Mouse (Mus musculus): ENCODE results near the gene Ackr2. TPM values are rescaled to one million over a fixed set of nuclear protein-coding genes. Genes with fewer than 3 reads are reported as not detected.

The Ackr2 gene
- polyA plus RNA-seq, 1 experiment from 2014 or later = 0.46 TPM

DNA sequence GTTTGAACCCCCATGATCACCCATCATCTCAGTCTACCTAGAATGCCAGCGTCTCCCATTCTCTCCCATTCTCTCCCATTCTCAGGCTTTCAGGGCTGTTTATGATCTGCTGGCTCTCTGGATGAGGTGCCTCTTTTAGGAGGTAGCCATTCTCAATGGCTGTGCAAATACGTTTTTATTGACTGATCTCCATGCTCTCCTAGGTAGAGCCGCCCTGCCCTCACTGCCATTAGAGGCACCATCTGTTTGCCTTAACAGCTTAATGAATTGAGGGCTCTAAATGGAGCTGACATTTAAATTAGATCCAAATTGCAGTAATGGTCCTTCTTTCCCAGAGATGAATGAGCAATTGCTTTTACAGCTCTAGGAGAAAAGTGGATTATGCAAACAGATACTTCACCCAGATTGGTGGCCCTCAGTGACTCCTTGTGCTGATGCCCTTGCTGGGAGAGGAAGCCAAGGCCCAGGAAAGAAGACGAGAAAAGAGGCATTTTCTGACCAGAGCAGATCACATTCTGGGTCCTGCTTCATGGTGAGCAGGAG is 28.1 kb upstream of the Ackr2 start:
- Histone ChIP-seq H3K9me3 (no peaks in the 10 kb centered on the region), H3K4me2 (replicated peaks) (no peak overlapping the region), H3K27me3 (replicated peaks) (no peaks in the 10 kb centered on the region), H3K27ac (no peak overlapping the region), H3K4me3 (replicated peaks) (no peak overlapping the region), H3K4me1 (replicated peaks) (peaks cover 9% of the 10 kb centered on the region), H3K9ac (no peak overlapping the region), H3K36me3 (no peaks in the 10 kb centered on the region)
- ATAC-seq = peak; percentile 24; the same call in 1 of the 2 replicates
- WGBS = 39% methylated on average over 4 of the region's 4 CpGs

GRCm38 (mm10) chr9:121872062-121872683 is 26.0 kb upstream of the Ackr2 start:
- ATAC-seq = peak; percentile 37; the same call in 1 of the 2 replicates
- Histone ChIP-seq H3K36me3 (no peaks in the 10 kb centered on the region), H3K27ac (no peak overlapping the region), H3K4me1 (replicated peaks) (peaks cover 5% of the 10 kb centered on the region), H3K9ac (no peak overlapping the region), H3K4me2 (replicated peaks) (no peak overlapping the region), H3K4me3 (replicated peaks) (no peak overlapping the region), H3K9me3 (no peaks in the 10 kb centered on the region), H3K27me3 (replicated peaks) (no peaks in the 10 kb centered on the region)
- WGBS = 84% methylated on average over 2 of the region's 2 CpGs

DNA sequence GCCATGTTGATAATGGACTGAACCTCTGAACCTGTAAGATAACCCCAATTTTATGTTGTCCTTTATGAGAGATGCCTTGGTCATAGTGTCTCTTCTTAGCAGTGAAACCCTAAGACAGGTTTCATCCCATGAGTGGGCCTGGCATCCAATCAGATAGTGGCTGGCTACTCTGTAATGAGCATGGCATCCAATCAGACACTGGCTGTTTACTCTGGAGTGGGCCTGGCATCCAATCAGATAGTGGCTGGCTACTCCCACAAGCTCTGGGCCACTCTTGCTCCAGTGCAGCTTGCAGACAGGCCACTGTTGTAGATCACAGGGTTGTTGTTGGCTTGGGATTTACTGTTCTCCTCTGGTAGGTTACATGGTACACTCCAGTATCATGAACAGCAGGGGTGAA is 24.6 kb upstream of the Ackr2 start:
- Histone ChIP-seq H3K9ac (no peak overlapping the region), H3K36me3 (no peaks in the 10 kb centered on the region), H3K27me3 (replicated peaks) (no peaks in the 10 kb centered on the region), H3K4me3 (replicated peaks) (no peak overlapping the region), H3K4me1 (replicated peaks) (peaks cover 5% of the 10 kb centered on the region), H3K9me3 (no peaks in the 10 kb centered on the region), H3K4me2 (replicated peaks) (no peak overlapping the region), H3K27ac (no peak overlapping the region)
- no peak for ATAC-seq

- no peak for ATAC-seq
- Histone ChIP-seq H3K4me1 (replicated peaks) (no peaks in the 10 kb centered on the region), H3K4me3 (replicated peaks) (no peak overlapping the region), H3K27ac (no peak overlapping the region), H3K9ac (no peak overlapping the region), H3K9me3 (no peaks in the 10 kb centered on the region), H3K4me2 (replicated peaks) (no peak overlapping the region), H3K36me3 (no peaks in the 10 kb centered on the region), H3K27me3 (replicated peaks) (no peaks in the 10 kb centered on the region)
- 8% methylated on average over 3 of the region's 3 CpGs for WGBS
Observed at GRCm38 (mm10) chr9:121877052-121877740, 21.0 kb upstream of the Ackr2 start.

GRCm38 (mm10) chr9:121880840-121881239 is 17.3 kb upstream of the Ackr2 start:
- no peak overlapping the region for H3K4me3 ChIP-seq (replicated peaks)
- WGBS = 18% methylated on average over 14 of the region's 14 CpGs
- H3K4me1 ChIP-seq (replicated peaks) = no peaks in the 10 kb centered on the region
- H3K27ac ChIP-seq = no peak overlapping the region
- no peak for ATAC-seq
- no peaks in the 10 kb centered on the region for H3K36me3 ChIP-seq
- no peaks in the 10 kb centered on the region for H3K27me3 ChIP-seq (replicated peaks)
- H3K9ac ChIP-seq = no peak overlapping the region
- peak overlapping the region; percentile 28; the same call in 1 of the 2 replicates for H3K4me2 ChIP-seq (replicated peaks)
- no peaks in the 10 kb centered on the region for H3K9me3 ChIP-seq

GRCm38 (mm10) chr9:121881301-121881700 is 16.9 kb upstream of the Ackr2 start:
- Histone ChIP-seq H3K9ac (no peak overlapping the region), H3K4me1 (replicated peaks) (no peaks in the 10 kb centered on the region), H3K9me3 (no peaks in the 10 kb centered on the region), H3K27me3 (replicated peaks) (no peaks in the 10 kb centered on the region), H3K4me3 (replicated peaks) (no peak overlapping the region), H3K36me3 (no peaks in the 10 kb centered on the region), H3K27ac (no peak overlapping the region), H3K4me2 (replicated peaks) (no peak overlapping the region)
- no peak for ATAC-seq
- WGBS = 60% methylated on average over 6 of the region's 6 CpGs

DNA sequence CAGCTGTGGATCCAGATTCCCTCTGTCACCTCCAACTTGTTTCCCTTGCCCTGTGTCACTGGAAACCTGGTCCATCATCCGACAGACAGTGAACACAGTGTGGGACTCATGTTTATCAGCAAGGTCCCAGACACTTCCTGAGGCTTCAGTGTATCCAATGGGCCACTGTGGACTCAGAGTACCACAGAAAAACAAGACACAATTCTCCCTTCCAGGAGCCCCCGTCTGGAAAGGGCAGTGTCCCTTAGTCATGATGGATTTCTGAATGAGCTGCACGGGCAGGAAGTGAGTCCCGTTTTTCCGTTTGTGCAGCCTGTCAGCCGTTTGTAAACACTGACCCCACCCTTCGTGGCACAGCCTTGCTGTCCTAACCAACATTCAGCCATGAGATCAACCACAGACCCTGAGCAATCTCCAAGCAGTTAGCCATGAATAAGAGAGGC is 16.1 kb upstream of the Ackr2 start:
- no peak overlapping the region for H3K27ac ChIP-seq
- no peaks in the 10 kb centered on the region for H3K36me3 ChIP-seq
- ATAC-seq = no peak
- H3K9ac ChIP-seq = no peak overlapping the region
- no peak overlapping the region for H3K4me2 ChIP-seq (replicated peaks)
- no peaks in the 10 kb centered on the region for H3K9me3 ChIP-seq
- H3K27me3 ChIP-seq (replicated peaks) = no peaks in the 10 kb centered on the region
- H3K4me3 ChIP-seq (replicated peaks) = no peak overlapping the region
- 34% methylated on average over 7 of the region's 7 CpGs for WGBS
- H3K4me1 ChIP-seq (replicated peaks) = no peaks in the 10 kb centered on the region

DNA sequence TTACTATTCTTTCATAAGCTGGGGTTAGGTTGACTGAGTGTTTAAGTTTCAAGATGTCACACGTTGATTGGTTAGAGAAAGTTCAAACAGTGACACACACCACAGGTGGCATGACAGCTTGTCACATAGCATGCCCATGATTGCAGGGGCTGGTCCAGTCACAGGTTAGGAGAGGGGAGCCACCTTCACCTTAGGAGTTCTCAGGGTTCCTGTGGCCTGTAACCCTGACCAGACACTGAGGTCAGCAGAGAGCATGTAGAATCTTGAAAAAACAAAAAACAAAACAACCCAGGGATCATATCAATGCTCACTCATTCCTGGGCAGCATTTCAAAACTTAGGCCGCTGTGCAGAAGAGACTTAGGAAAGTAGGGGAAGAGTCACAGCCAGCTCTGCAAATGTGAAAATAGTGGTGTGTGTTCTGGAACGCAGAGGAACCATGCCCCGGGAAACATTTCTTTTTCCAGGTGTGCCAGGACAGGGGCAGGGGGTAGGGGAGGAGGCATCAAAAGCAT is 8.2 kb upstream of the Ackr2 start:
- Histone ChIP-seq H3K4me3 (replicated peaks) (no peak overlapping the region), H3K9me3 (no peaks in the 10 kb centered on the region), H3K4me2 (replicated peaks) (peak overlapping the region; percentile 34; the same call in 1 of the 2 replicates), H3K9ac (no peak overlapping the region), H3K36me3 (no peaks in the 10 kb centered on the region), H3K4me1 (replicated peaks) (peaks cover 9% of the 10 kb centered on the region; the same call in 1 of the 2 replicates), H3K27me3 (replicated peaks) (no peaks in the 10 kb centered on the region), H3K27ac (no peak overlapping the region)
- ATAC-seq = no peak
- WGBS = 56% methylated on average over 4 of the region's 4 CpGs

GRCm38 (mm10) chr9:121890441-121890941 is 7.7 kb upstream of the Ackr2 start:
- no peak overlapping the region for H3K4me3 ChIP-seq (replicated peaks)
- no peak overlapping the region for H3K27ac ChIP-seq
- H3K9ac ChIP-seq = no peak overlapping the region
- peak; percentile 71 for ATAC-seq
- H3K27me3 ChIP-seq (replicated peaks) = no peaks in the 10 kb centered on the region
- H3K9me3 ChIP-seq = no peaks in the 10 kb centered on the region
- no peaks in the 10 kb centered on the region for H3K36me3 ChIP-seq
- H3K4me2 ChIP-seq (replicated peaks) = peak overlapping the region; percentile 34
- H3K4me1 ChIP-seq (replicated peaks) = peaks cover 13% of the 10 kb centered on the region; the same call in 1 of the 2 replicates
- WGBS = 18% methylated on average over 18 of the region's 18 CpGs

DNA sequence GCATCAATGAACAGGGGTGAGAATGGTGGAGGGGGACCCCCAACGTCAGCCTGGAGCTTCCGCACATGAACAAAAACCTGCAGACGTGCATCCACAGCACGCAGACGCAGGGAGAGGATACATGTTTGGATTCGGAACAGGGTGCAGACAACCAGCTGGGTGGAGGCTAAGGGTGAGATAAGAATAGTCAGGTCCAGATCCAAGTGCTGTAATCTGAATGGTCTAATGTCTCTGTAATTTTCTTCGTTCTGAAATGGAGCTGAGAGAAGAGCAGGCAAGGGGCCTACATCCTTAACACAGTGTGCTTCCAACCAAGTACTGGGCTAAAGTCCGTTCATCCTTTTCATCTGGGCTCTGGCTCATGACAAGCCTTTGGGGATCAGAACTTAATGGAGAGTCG is 6.9 kb upstream of the Ackr2 start:
- 84% methylated on average over 9 of the region's 9 CpGs for WGBS
- H3K4me2 ChIP-seq (replicated peaks) = no peak overlapping the region
- H3K4me1 ChIP-seq (replicated peaks) = peaks cover 13% of the 10 kb centered on the region; the same call in 1 of the 2 replicates
- no peaks in the 10 kb centered on the region for H3K27me3 ChIP-seq (replicated peaks)
- H3K4me3 ChIP-seq (replicated peaks) = no peak overlapping the region
- H3K27ac ChIP-seq = no peak overlapping the region
- ATAC-seq = no peak
- no peaks in the 10 kb centered on the region for H3K9me3 ChIP-seq
- H3K36me3 ChIP-seq = no peaks in the 10 kb centered on the region
- H3K9ac ChIP-seq = no peak overlapping the region

- WGBS = 83% methylated on average over 12 of the region's 12 CpGs
- H3K36me3 ChIP-seq = no peaks in the 10 kb centered on the region
- H3K27ac ChIP-seq = no peak overlapping the region
- H3K4me2 ChIP-seq (replicated peaks) = no peak overlapping the region
- no peak for ATAC-seq
- peaks cover 13% of the 10 kb centered on the region; the same call in 1 of the 2 replicates for H3K4me1 ChIP-seq (replicated peaks)
- H3K9ac ChIP-seq = no peak overlapping the region
- H3K4me3 ChIP-seq (replicated peaks) = no peak overlapping the region
- no peaks in the 10 kb centered on the region for H3K9me3 ChIP-seq
- no peaks in the 10 kb centered on the region for H3K27me3 ChIP-seq (replicated peaks)
Observed at GRCm38 (mm10) chr9:121892057-121892687, 6.0 kb upstream of the Ackr2 start.

DNA sequence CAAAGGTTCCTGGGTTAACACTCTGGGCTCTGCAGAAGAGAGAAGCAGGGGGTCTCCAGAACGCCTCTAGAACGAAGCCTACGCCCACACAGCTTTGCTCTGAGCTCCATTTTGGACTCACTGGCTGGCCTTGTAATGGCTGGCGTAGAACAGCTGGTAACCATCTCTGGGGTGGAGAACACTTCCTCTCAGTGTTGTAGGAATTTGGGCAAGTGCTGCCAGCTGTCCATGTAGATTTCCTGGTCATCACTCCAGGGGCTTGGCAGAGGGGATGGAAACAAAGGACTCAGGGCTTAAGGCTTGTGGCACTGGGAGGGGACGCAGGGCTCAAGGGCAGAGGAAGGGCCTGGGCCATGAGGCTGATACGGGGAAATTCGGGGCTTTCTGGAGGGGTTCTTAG is 3.7 kb upstream of the Ackr2 start:
- Histone ChIP-seq H3K36me3 (no peaks in the 10 kb centered on the region), H3K27me3 (replicated peaks) (no peaks in the 10 kb centered on the region), H3K4me2 (replicated peaks) (no peak overlapping the region), H3K9ac (no peak overlapping the region), H3K9me3 (no peaks in the 10 kb centered on the region), H3K4me3 (replicated peaks) (no peak overlapping the region), H3K4me1 (replicated peaks) (peaks cover 13% of the 10 kb centered on the region; the same call in 1 of the 2 replicates), H3K27ac (no peak overlapping the region)
- ATAC-seq = no peak
- WGBS = 82% methylated on average over 7 of the region's 7 CpGs

Data from intestine, embryonic 15.5 days (tissue).